Mouse (Mus musculus): Measurements from ENCODE around the gene Cpne7. TPM values are rescaled to one million over a fixed set of nuclear protein-coding genes. Genes with fewer than 3 reads are reported as not detected.

Cpne7 gene
- polyA plus RNA-seq, 1 experiment from 2014 or later = 2.1 TPM

- H3K4me1 ChIP-seq (ENCODE audit: insufficient read depth, low read length) = peaks cover 4% of the 10 kb centered on the region; the same call in 1 of the 2 replicates
- H3K9me3 ChIP-seq (ENCODE audit: low read length) = no peaks in the 10 kb centered on the region
- ATAC-seq (ENCODE audit: low FRiP score, low TSS enrichment) = 0 out of 2 replicates have a peak, but pooled peaks have one; percentile 10
- no peak overlapping the region for H3K4me2 ChIP-seq (replicated peaks; ENCODE audit: low read depth, low read length)
- 79% methylated on average over 9 of the region's 9 CpGs for WGBS
- H3K27ac ChIP-seq (ENCODE audit: low read length) = no peak overlapping the region
- no peaks in the 10 kb centered on the region for H3K27me3 ChIP-seq (ENCODE audit: insufficient read depth, low read length)
- no peak overlapping the region for H3K4me3 ChIP-seq (ENCODE audit: low read length)
- no peak overlapping the region for H3K9ac ChIP-seq (replicated peaks; ENCODE audit: low read length)
- H3K36me3 ChIP-seq (ENCODE audit: insufficient read depth, low read length) = no peaks in the 10 kb centered on the region
Measured at GRCm38 (mm10) chr8:123156070-123156773, 39.0 kb downstream of the Cpne7 start.

- no peak; the same call in 1 of the 2 replicates for ATAC-seq (ENCODE audit: low FRiP score, low TSS enrichment)
- Histone ChIP-seq H3K27me3 (ENCODE audit: insufficient read depth, low read length) (no peaks in the 10 kb centered on the region), H3K36me3 (ENCODE audit: insufficient read depth, low read length) (no peaks in the 10 kb centered on the region), H3K27ac (ENCODE audit: low read length) (no peak within 1 kb of the TSS), H3K9me3 (ENCODE audit: low read length) (0 out of 2 replicates have a peak, but pooled peaks cover 2% of the 10 kb centered on the region), H3K4me2 (replicated peaks; ENCODE audit: low read depth, low read length) (peak within 1 kb of the TSS; percentile 45), H3K4me1 (ENCODE audit: insufficient read depth, low read length) (peaks cover 3% of the 10 kb centered on the region; the same call in 1 of the 2 replicates), H3K4me3 (ENCODE audit: low read length) (peak within 1 kb of the TSS; percentile 23; the same call in 1 of the 2 replicates), H3K9ac (replicated peaks; ENCODE audit: low read length) (peak within 1 kb of the TSS; percentile 53)
- 31% methylated on average over 13 of the region's 13 CpGs for WGBS
Measured at GRCm38 (mm10) chr8:123157888-123158465, 40.8 kb downstream of the Cpne7 start, which contains the start of gene Sult5a1. Gene Sult5a1, minus strand, starts transcription at chr8:123158315.

GRCm38 (mm10) chr8:123181391-123181790 lies 64.2 kb downstream of the Cpne7 start:
- H3K9me3 ChIP-seq (ENCODE audit: low read length) = peaks cover 10% of the 10 kb centered on the region; the same call in 1 of the 2 replicates
- H3K4me2 ChIP-seq (replicated peaks; ENCODE audit: low read depth, low read length) = no peak overlapping the region
- no peaks in the 10 kb centered on the region for H3K27me3 ChIP-seq (ENCODE audit: insufficient read depth, low read length)
- 58% methylated on average over 3 of the region's 3 CpGs for WGBS
- no peak overlapping the region for H3K4me3 ChIP-seq (ENCODE audit: low read length)
- H3K36me3 ChIP-seq (ENCODE audit: insufficient read depth, low read length) = no peaks in the 10 kb centered on the region
- no peak overlapping the region for H3K27ac ChIP-seq (ENCODE audit: low read length)
- H3K9ac ChIP-seq (replicated peaks; ENCODE audit: low read length) = no peak overlapping the region
- no peak for ATAC-seq (ENCODE audit: low FRiP score, low TSS enrichment)
- H3K4me1 ChIP-seq (ENCODE audit: insufficient read depth, low read length) = peaks cover 12% of the 10 kb centered on the region

Small RNA genes within 50 kb of the gene (microRNA-seq; reads per million reads assigned to microRNA genes)
- not detected for gene Mir7079
- gene Mir7080 = not detected

Other genes with a start within 250 kb of the Cpne7 start
- 25.6 and 30.4 TPM in 2 replicates for gene Ankrd11, start 75.1 kb upstream of the Cpne7 start, polyA plus RNA-seq (2015; fragmentation: Nextera tagmentation; extraction: Ambion mirVana)
- gene Spg7, start 54.4 kb upstream of the Cpne7 start, polyA plus RNA-seq (2015; fragmentation: Nextera tagmentation; extraction: Ambion mirVana) = 56.6 and 59.1 TPM in 2 replicates
- 1,084 and 1,349 TPM in 2 replicates for gene Rpl13, start 15.0 kb upstream of the Cpne7 start, polyA plus RNA-seq (2015; fragmentation: Nextera tagmentation; extraction: Ambion mirVana)
- gene Sult5a1, start 40.9 kb downstream of the Cpne7 start, polyA plus RNA-seq (2015; fragmentation: Nextera tagmentation; extraction: Ambion mirVana) = 10.5 and 12.6 TPM in 2 replicates
- gene Dpep1, start 68.9 kb downstream of the Cpne7 start, polyA plus RNA-seq (2015; fragmentation: Nextera tagmentation; extraction: Ambion mirVana) = 9.6 and 11.8 TPM in 2 replicates
- 138 and 147 TPM in 2 replicates for gene Chmp1a, start 95.4 kb downstream of the Cpne7 start, polyA plus RNA-seq (2015; fragmentation: Nextera tagmentation; extraction: Ambion mirVana)
- 5.2 and 7.4 TPM in 2 replicates for gene Spata33, start 95.5 kb downstream of the Cpne7 start, polyA plus RNA-seq (2015; fragmentation: Nextera tagmentation; extraction: Ambion mirVana)
- 39.8 and 40.1 TPM in 2 replicates for gene Cdk10, start 107.5 kb downstream of the Cpne7 start, polyA plus RNA-seq (2015; fragmentation: Nextera tagmentation; extraction: Ambion mirVana)
- 7.5 and 8.9 TPM in 2 replicates for gene Spata2l, start 118.9 kb downstream of the Cpne7 start, polyA plus RNA-seq (2015; fragmentation: Nextera tagmentation; extraction: Ambion mirVana)
- 26.7 and 28.5 TPM in 2 replicates for gene Zfp276, start 136.8 kb downstream of the Cpne7 start, polyA plus RNA-seq (2015; fragmentation: Nextera tagmentation; extraction: Ambion mirVana)
- gene Vps9d1, start 137.0 kb downstream of the Cpne7 start, polyA plus RNA-seq (2015; fragmentation: Nextera tagmentation; extraction: Ambion mirVana) = 25.8 and 31.7 TPM in 2 replicates
- 36.6 and 43.8 TPM in 2 replicates for gene Fanca, start 201.2 kb downstream of the Cpne7 start, polyA plus RNA-seq (2015; fragmentation: Nextera tagmentation; extraction: Ambion mirVana)
- gene Spire2, start 215.3 kb downstream of the Cpne7 start, polyA plus RNA-seq (2015; fragmentation: Nextera tagmentation; extraction: Ambion mirVana) = 4.9 and 5.4 TPM in 2 replicates